Mouse (Mus musculus): Measurements from ENCODE around the gene Tmem39a.

GRCm38 (mm10) chr16:38519140-38519539, 39.4 kb upstream of the Tmem39a start:
- TF ChIP-seq TAL1 (IDR thresholded peaks at IDR 0.05; ENCODE audit: low read length): no peak
- no peak for TF ChIP-seq GATA1 (IDR thresholded peaks at IDR 0.05; ENCODE audit: low read length)

All from erythroblast, embryonic 14.5 days (primary cell).